Mouse (Mus musculus) kidney, adult 10 weeks (tissue): ENCODE data around the gene Prss58. TPM values are rescaled to one million over a fixed set of nuclear protein-coding genes. Genes with fewer than 3 reads are reported as not detected.

Experiments
- polyA plus RNA-seq: library from polyadenylated mRNA; stranded (reverse); fragments of 350-450 nt; fragmentation: Illumina TruSeq; extraction: RNeasy Lipid Tissue Mini Kit (QIAGEN cat#74804); gene quantifications from one replicate; pipeline ENCODE4 v1.2.3, GENCODE M21; 2014; ENCODE audit warnings: low read depth, low replicate concordance

The Prss58 gene
- polyA plus RNA-seq = not detected

GRCm38 (mm10) chr6:40900287-40900686 lies at the start of gene Prss58:
Gene Prss58 (minus strand): TSS chr6:40900387.

GRCm38 (mm10) chr6:40940457-40940856 lies 40.3 kb upstream of the Prss58 start, which contains the start of gene 1700074P13Rik:
Gene 1700074P13Rik (minus strand): TSS chr6:40940557.

DNA sequence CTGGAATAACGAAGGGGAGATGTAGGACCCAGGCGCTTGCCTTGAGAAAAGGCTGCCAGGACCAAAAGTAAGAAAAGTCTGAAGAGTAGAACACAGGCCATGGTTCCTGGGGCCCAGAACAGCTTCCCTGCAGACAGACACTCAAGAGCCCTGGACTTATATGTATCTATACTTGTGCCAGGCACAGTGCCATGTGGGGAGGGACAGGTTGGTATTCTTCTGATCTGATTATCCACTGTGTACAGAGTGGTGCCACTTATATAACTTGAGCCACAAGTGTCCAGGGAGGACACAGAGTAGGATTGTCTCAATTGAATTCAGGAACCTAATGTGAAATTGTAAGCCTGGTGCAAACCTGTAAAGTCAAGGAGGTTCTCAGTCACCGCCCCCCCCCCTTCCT lies 12.8 kb downstream of the Prss58 start, which contains the start of gene Moxd2:
Moxd2 (minus strand) TSS at position 101 of the 400 bp plus-strand sequence.

Other genes with a start within 250 kb of the Prss58 start
- not detected for gene Moxd2, start 12.9 kb downstream of the Prss58 start, polyA plus RNA-seq
- gene 1700074P13Rik, start 40.2 kb upstream of the Prss58 start, polyA plus RNA-seq = not detected
- not detected for gene Gm4744, start 51.5 kb upstream of the Prss58 start, polyA plus RNA-seq
- gene 1810009J06Rik, start 64.4 kb upstream of the Prss58 start, polyA plus RNA-seq = not detected
- not detected for gene Gm2663, start 99.1 kb upstream of the Prss58 start, polyA plus RNA-seq
- gene 2210010C04Rik, start 135.1 kb upstream of the Prss58 start, polyA plus RNA-seq = not detected